Mouse (Mus musculus): ENCODE measurements around the gene Nrtn. TPM values are rescaled to one million over a fixed set of nuclear protein-coding genes. Genes with fewer than 3 reads are reported as not detected.

Nrtn gene
- polyA plus RNA-seq, 1 experiment from 2014 or later, result 32.4 TPM

DNA sequence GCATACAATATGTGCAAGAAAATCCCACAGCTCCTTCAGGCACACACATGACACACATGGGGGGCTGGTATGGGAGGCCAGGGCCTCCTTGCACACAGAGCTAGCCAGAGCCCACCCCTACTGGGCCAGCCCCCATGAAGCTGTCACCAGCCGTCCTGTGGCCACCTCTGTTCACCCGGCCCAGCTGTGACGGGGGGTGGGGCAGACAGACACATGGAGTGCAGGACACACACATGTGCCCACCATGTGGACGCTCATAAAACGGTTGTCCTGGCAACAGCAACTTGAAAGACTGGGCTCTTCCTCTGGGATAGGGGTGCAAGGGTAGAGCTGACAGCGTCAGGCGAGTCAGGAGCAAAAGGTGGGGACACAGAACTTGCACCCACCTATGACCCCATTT lies 1.9 kb upstream of the Nrtn start:
- H3K9ac ChIP-seq (ENCODE audit: low read length), result no peak overlapping the region
- no peak for TF ChIP-seq EP300 (optimal IDR thresholded peaks at IDR 0.05)
- no peak for TF ChIP-seq CTCF (IDR thresholded peaks at IDR 0.05; ENCODE audit: low read depth)
- no peak overlapping the region for H3K27ac ChIP-seq (replicated peaks)
- peaks cover 6% of the 10 kb centered on the region for H3K4me1 ChIP-seq (replicated peaks; ENCODE audit: control insufficient read depth, insufficient read depth)
- H3K27me3 ChIP-seq (ENCODE audit: control insufficient read depth, insufficient read depth, low read length), result no peaks in the 10 kb centered on the region
- H3K4me2 ChIP-seq (replicated peaks; ENCODE audit: low read depth), result no peak overlapping the region
- H3K9me3 ChIP-seq (ENCODE audit: control insufficient read depth, low read length), result no peaks in the 10 kb centered on the region
- H3K4me3 ChIP-seq (ENCODE audit: low read depth, low read length), result no peak overlapping the region
- DNase-seq (ENCODE audit: low spot score) (no peak), ATAC-seq (ENCODE audit: low FRiP score, low TSS enrichment) (no peak)
- 60% methylated on average over 7 of the region's 7 CpGs for WGBS
- H3K36me3 ChIP-seq (ENCODE audit: control insufficient read depth, insufficient read depth, low read length), result no peaks in the 10 kb centered on the region

DNA sequence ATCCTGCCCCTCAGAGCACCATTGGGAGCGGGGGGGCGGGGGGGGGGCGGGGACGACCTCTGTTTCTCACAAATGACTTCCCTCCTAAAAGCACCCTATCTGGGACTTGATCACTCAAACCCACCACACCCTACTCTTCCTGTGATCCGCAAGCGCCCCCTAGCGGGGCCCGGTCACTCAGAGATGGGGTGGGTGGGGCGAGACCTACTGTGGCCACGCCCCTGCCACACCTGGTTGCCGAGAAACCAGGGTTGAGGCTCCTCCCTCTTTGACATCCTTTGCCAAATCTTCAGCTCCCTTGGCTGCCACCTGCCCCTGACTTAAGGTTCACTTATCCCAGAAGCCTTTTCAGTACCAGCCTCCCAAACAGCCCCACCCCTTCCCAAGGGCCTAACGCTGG lies 802 bp upstream of the Nrtn start:
- H3K4me1 ChIP-seq (replicated peaks; ENCODE audit: control insufficient read depth, insufficient read depth), result peaks cover 6% of the 10 kb centered on the region
- WGBS, result 8% methylated on average over 12 of the region's 12 CpGs
- no peak overlapping the region for H3K9ac ChIP-seq (ENCODE audit: low read length)
- H3K9me3 ChIP-seq (ENCODE audit: control insufficient read depth, low read length), result no peaks in the 10 kb centered on the region
- peak overlapping the region; percentile 66; the same call in 1 of the 2 replicates for H3K4me3 ChIP-seq (ENCODE audit: low read depth, low read length)
- H3K36me3 ChIP-seq (ENCODE audit: control insufficient read depth, insufficient read depth, low read length), result no peaks in the 10 kb centered on the region
- DNase-seq (ENCODE audit: low spot score) (peak; percentile 82), ATAC-seq (ENCODE audit: low FRiP score, low TSS enrichment) (peak; percentile 24; the same call in 1 of the 2 replicates)
- H3K27ac ChIP-seq (replicated peaks), result no peak overlapping the region
- H3K27me3 ChIP-seq (ENCODE audit: control insufficient read depth, insufficient read depth, low read length), result no peaks in the 10 kb centered on the region
- TF ChIP-seq CTCF (IDR thresholded peaks at IDR 0.05; ENCODE audit: low read depth) (peak; percentile 79), EP300 (optimal IDR thresholded peaks at IDR 0.05) (no peak)
- H3K4me2 ChIP-seq (replicated peaks; ENCODE audit: low read depth), result peak overlapping the region; percentile 100; the same call in 1 of the 2 replicates

DNA sequence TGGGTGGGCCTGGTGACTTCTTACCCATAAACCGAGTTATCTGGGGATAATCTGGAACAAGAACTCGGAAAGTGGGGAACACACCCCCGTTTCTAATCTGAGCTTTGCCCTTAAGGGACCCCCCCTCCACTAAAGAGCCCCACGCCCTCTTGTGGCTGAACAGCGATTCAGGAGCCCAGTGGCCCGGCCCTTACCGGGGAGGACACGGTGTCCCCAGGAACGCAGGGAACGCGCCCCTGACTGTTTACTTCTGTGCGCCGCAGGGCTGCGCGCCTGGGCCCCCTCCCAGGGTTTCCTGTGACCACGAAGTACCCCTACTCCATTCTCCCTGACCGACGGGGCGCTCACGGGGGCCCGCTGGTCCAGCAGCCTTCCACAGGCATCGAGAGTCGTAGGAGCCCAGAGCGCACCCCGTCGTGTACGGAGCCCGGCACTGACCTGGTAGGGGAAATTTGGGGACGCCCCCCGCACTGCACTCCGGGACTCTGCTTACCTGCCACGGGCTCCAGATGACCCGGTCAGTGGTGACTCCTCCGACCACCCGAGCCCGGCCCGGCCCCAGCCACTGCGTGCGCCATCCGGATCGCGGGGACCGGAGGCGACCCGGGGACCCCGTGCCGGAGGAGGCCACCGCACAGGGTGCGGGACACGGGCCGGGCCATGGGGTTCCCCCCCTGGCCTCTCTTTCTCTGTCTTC lies 479 bp downstream of the Nrtn start:
- DNase-seq (ENCODE audit: low spot score), result peak; percentile 63

DNA sequence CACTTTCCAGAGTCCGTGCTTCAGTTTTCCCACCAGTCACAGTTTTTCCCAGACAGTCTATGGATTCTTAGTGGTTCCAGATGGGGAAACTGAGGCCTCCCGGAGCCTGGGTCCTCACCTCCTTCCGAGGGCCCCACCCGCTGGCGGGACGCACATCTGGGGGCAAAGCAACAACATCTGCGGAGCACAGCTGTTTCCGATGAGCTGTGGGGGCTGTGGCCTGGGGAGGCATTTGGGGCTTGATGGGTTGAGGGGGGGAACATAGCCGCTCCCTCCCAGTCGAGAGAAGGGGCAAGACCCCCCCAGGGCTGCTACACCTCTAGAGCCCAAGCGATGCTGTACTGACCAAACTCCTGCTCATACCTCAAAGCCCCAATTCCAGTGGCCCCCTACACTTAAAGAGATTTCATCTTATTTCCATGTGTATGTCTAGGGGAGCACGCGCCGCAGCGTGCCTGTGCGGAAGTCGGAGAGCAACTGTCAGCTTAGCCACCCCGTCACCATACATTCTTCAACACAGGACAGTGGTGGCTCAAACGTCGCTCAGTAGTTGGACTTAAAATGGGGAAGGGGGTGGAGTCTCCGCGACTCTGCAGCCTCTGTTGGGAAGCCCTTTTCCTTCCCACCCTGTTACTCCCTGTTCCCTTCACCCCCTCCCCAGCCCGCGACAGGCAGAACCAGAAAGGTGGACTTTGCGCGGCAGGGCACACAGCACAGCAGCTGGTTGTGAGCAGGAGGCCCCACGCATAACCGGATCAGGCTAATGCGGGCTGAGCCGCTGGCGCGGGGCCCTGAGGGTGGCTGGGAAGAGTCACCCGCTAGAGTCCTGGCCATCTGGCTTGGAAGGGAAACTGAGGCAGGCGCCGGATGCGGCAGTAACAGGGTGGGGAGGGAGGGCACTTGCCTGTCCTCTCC lies 2.8 kb downstream of the Nrtn start:
- Histone ChIP-seq H3K4me2 (replicated peaks; ENCODE audit: low read depth) (peak overlapping the region; percentile 12), H3K4me1 (replicated peaks; ENCODE audit: control insufficient read depth, insufficient read depth) (no peaks in the 10 kb centered on the region; the same call in 1 of the 2 replicates), H3K9me3 (ENCODE audit: control insufficient read depth, low read length) (no peaks in the 10 kb centered on the region), H3K27ac (replicated peaks) (no peak overlapping the region), H3K9ac (ENCODE audit: low read length) (no peak overlapping the region), H3K4me3 (ENCODE audit: low read depth, low read length) (no peak overlapping the region), H3K27me3 (ENCODE audit: control insufficient read depth, insufficient read depth, low read length) (no peaks in the 10 kb centered on the region), H3K36me3 (ENCODE audit: control insufficient read depth, insufficient read depth, low read length) (no peaks in the 10 kb centered on the region)
- DNase-seq (ENCODE audit: low spot score) (no peak), ATAC-seq (ENCODE audit: low FRiP score, low TSS enrichment) (no peak)
- no peak for TF ChIP-seq CTCF (IDR thresholded peaks at IDR 0.05; ENCODE audit: low read depth)
- WGBS, result 19% methylated on average over 36 of the region's 36 CpGs

More for the DNA sequence above, 479 bp downstream of the Nrtn start:
- Histone ChIP-seq H3K4me1 (replicated peaks; ENCODE audit: control insufficient read depth, insufficient read depth) (peaks cover 6% of the 10 kb centered on the region), H3K27ac (replicated peaks) (peak overlapping the region; percentile 45; the same call in 1 of the 2 replicates), H3K27me3 (ENCODE audit: control insufficient read depth, insufficient read depth, low read length) (no peaks in the 10 kb centered on the region), H3K9me3 (ENCODE audit: control insufficient read depth, low read length) (no peaks in the 10 kb centered on the region), H3K9ac (ENCODE audit: low read length) (peak overlapping the region; percentile 78), H3K36me3 (ENCODE audit: control insufficient read depth, insufficient read depth, low read length) (no peaks in the 10 kb centered on the region), H3K4me2 (replicated peaks; ENCODE audit: low read depth) (peak overlapping the region; percentile 100), H3K4me3 (ENCODE audit: low read depth, low read length) (peak overlapping the region; percentile 66)
- peak; percentile 13 for ATAC-seq (ENCODE audit: low FRiP score, low TSS enrichment)
- TF ChIP-seq EP300 (optimal IDR thresholded peaks at IDR 0.05), result no peak
- TF ChIP-seq CTCF (IDR thresholded peaks at IDR 0.05; ENCODE audit: low read depth), result peak; percentile 78
- 1% methylated on average over 38 of the region's 51 CpGs for WGBS

DNA sequence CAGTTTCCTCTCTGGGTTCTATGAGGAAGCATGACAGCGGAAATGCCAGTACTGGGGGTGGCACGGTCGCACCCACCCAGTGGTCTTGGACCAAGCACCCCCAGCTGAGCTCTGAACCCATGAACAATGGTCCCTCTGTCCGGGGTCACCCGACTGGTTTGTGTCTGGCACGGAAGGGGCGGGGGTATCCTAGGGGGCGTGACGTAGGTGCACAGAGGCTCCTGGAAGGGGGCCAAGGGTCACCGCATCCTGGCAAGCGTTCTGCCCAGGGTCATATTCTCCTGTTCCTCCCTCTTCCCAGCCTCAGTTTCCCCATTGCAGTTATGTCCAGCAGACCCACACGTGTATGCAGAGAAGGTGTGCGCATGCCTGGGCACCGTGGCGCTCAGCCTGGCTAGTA lies 3.9 kb downstream of the Nrtn start:
- no peaks in the 10 kb centered on the region for H3K9me3 ChIP-seq (ENCODE audit: control insufficient read depth, low read length)
- no peak overlapping the region for H3K27ac ChIP-seq (replicated peaks)
- H3K27me3 ChIP-seq (ENCODE audit: control insufficient read depth, insufficient read depth, low read length), result no peaks in the 10 kb centered on the region
- no peak overlapping the region for H3K4me2 ChIP-seq (replicated peaks; ENCODE audit: low read depth)
- DNase-seq (ENCODE audit: low spot score) (no peak), ATAC-seq (ENCODE audit: low FRiP score, low TSS enrichment) (no peak)
- WGBS, result 28% methylated on average over 13 of the region's 15 CpGs
- H3K4me1 ChIP-seq (replicated peaks; ENCODE audit: control insufficient read depth, insufficient read depth), result no peaks in the 10 kb centered on the region; the same call in 1 of the 2 replicates
- no peaks in the 10 kb centered on the region for H3K36me3 ChIP-seq (ENCODE audit: control insufficient read depth, insufficient read depth, low read length)
- no peak overlapping the region for H3K4me3 ChIP-seq (ENCODE audit: low read depth, low read length)
- no peak for TF ChIP-seq CTCF (IDR thresholded peaks at IDR 0.05; ENCODE audit: low read depth)
- TF ChIP-seq EP300 (optimal IDR thresholded peaks at IDR 0.05), result no peak
- no peak overlapping the region for H3K9ac ChIP-seq (ENCODE audit: low read length)
